Mouse (Mus musculus): Measurements from ENCODE around the gene Adcy2.

Gene Adcy2

GRCm38 (mm10) chr13:68998918-68999801, at the start of gene Adcy2:
TSS of gene Adcy2 (minus strand) at chr13:68999541.
- in situ Hi-C loops (cut with MboI, MseI), result no loop called here

DNA sequence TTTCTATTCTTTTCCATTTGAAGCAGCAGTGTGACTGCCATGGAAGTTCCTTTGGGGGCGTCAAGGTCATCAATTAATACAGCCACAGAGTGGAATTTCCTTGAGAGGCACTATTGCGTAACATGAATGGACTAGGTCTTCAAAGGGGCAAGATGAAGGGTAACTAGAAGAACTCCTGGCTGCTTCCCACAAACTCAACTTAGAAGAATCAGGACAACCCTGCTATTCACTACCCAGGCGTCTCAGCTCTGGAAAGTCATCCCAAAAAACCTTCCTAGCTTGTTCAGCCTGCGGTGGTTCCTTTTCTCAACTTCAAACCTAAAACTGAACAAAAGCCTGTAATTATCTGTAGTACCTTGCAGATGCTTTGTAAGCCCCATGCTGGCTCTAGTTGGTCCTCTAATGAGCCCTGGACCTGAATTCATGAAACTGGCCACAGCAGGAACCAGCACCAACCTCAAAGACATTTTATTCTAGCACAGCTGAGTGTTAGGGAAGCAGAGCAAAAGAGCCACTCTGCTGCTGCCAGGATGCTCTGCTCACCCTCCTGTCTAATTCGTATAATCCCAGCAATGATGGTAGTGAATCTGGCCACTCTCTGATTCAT, 37.8 kb upstream of the Adcy2 start:
- in situ Hi-C loops (cut with MboI, MseI), result no loop called here

- in situ Hi-C loops (cut with MboI, MseI), result no loop called here
Observed at GRCm38 (mm10) chr13:69034621-69035020, 35.3 kb upstream of the Adcy2 start.

GRCm38 (mm10) chr13:69033532-69033931, 34.2 kb upstream of the Adcy2 start:
- in situ Hi-C loops (cut with MboI, MseI), result no loop called here

GRCm38 (mm10) chr13:69029078-69029757, 29.9 kb upstream of the Adcy2 start:
- in situ Hi-C loops (cut with MboI, MseI), result no loop called here

DNA sequence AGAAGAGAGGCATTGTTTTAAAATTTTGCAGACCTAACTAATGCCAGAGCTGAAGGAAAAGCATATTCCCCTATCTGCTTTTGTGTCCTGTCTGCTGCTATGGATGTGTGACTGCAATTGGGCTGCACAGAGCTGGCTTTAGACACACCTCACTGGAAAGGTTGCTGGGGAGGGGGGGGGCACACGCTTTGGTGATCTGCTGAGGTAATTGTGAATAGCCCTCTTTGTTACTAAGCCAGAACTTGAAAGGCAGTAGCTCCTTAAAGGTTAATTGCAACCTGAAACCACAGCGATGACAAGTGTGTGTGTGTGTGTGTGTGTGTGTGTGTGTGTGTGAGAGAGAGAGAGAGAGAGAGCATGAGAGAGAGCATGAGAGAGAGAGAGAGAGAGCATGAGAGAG, 25.6 kb upstream of the Adcy2 start:
- in situ Hi-C loops (cut with MboI, MseI), result no loop called here

DNA sequence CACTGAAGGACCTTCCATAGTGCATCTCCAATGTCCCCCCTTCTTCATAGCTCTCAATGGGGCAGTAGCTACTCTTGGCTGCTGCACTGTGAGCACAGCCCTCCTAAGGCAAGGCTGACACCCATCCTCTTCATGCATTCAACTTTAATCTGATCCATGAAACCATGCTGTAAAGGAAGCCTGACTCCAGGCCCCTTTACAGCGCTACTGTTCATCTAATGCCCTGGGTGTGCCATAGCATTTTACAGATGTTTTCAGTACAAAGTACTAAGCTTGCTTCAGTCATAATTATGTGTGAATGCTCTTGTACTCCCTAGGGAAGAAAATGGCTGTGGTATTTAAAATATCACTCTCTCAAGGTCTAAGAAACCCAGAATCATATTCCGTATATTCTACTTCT, 23.9 kb upstream of the Adcy2 start:
- in situ Hi-C loops (cut with MboI, MseI), result no loop called here

GRCm38 (mm10) chr13:69020574-69020973, 21.2 kb upstream of the Adcy2 start:
- in situ Hi-C loops (cut with MboI, MseI), result no loop called here

GRCm38 (mm10) chr13:69006915-69007314, 7.6 kb upstream of the Adcy2 start:
- in situ Hi-C loops (cut with MboI, MseI), result no loop called here

- in situ Hi-C loops (cut with MboI, MseI), result no loop called here
Observed at GRCm38 (mm10) chr13:69006091-69006490, 6.8 kb upstream of the Adcy2 start.

GRCm38 (mm10) chr13:69004406-69004805, 5.1 kb upstream of the Adcy2 start:
- in situ Hi-C loops (cut with MboI, MseI), result no loop called here

DNA sequence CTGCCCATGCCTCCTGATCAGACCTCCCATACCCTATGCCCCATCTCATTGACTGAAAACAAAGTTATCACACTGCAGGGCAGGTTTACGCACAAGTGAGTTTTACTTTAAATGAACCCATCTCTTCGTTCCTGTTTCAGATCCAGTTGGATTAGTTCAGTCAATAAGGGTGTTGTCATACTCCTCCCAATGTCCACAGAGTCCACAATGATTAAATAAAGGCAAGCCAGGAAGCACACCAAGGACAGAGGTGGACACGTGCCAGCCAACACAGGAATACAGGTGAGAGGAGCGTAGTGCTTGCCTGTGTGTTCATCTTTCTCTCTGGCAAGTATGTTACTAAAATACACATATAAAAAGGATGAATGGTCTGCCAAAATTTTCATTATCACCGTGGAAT, 3.3 kb upstream of the Adcy2 start:
- in situ Hi-C loops (cut with MboI, MseI), result no loop called here

GRCm38 (mm10) chr13:69002173-69002572, 2.8 kb upstream of the Adcy2 start:
- in situ Hi-C loops (cut with MboI, MseI), result no loop called here

GRCm38 (mm10) chr13:68999826-69000225, 485 bp upstream of the Adcy2 start:
- in situ Hi-C loops (cut with MboI, MseI), result no loop called here

DNA sequence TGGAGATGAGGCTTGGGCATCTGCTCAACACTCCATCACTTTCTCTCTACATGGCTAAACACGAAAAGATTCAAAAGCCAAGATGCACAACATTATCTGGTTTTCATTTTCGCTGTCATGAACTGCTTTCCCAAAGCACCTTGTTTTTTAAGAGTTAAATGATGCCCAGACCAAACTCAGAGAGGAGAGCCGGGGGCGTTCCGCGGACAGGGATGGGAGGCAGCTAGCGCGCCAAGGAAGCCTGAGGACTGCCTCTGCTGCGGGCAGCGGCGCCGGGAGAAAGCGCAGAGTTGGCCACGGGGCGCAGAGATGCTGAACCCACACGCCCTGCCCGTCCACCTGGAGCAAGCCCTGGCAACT, 803 bp downstream of the Adcy2 start:
- in situ Hi-C loops (cut with MboI, MseI), result no loop called here

DNA sequence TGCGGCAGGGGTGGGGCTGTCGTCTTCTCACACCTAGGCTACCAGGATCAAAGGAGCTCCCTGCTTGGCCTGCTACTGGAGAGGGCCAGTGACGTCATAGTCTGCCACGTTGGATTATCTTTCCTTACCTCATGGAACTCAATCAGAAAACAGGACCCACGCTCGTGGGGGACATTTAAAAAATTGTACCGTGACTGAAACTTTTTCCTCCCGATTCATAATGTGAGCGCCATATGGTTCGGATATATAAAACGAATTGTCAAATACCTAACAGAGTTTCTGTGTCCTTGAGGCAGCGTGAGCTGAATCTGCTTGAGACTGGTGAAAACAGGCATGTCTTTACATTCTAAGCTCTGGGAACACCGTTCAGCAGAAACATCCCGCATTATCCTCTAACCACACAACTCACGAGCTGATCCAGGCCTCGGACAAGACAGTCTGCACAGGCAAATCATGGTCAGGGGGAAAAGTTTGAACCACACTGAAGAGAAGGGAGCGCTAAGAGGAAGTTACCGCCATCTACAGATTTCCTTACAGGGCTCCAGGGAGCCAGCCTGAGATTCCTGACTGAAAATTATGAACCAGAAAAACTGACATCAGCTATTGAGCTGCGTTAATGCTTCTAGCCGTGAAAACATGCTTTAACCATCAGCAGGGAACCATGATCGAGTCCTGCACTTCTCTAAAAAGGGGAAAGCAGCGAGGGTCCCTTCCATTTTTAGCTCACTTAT, 1.4 kb downstream of the Adcy2 start:
- in situ Hi-C loops (cut with MboI, MseI), result no loop called here

DNA sequence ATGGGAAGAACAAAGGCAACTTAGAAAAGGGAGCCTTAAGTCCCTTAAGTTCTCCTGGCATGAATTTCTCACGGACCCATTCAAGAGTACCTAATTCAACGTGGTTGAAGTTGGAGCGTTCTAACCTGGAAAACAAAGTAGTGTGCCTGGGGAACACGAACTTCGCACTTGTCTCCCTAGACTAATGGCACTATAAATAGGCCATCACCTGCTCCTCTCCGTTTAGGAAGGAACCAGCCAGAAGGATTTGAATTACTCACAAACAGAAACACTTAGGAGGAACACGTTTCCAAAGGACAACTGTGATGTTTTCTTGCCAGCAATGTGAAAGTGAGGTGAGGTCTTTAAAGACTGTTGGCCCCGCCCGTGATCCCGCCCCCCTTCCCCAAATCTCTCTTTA, 2.0 kb downstream of the Adcy2 start:
- in situ Hi-C loops (cut with MboI, MseI), result no loop called here

GRCm38 (mm10) chr13:68996661-68997060, 2.7 kb downstream of the Adcy2 start:
- in situ Hi-C loops (cut with MboI, MseI), result no loop called here

- in situ Hi-C loops (cut with MboI, MseI), result no loop called here
Observed at GRCm38 (mm10) chr13:68985789-68986188, 13.6 kb downstream of the Adcy2 start.

- in situ Hi-C loops (cut with MboI, MseI), result no loop called here
Observed at GRCm38 (mm10) chr13:68984000-68984399, 15.3 kb downstream of the Adcy2 start.

DNA sequence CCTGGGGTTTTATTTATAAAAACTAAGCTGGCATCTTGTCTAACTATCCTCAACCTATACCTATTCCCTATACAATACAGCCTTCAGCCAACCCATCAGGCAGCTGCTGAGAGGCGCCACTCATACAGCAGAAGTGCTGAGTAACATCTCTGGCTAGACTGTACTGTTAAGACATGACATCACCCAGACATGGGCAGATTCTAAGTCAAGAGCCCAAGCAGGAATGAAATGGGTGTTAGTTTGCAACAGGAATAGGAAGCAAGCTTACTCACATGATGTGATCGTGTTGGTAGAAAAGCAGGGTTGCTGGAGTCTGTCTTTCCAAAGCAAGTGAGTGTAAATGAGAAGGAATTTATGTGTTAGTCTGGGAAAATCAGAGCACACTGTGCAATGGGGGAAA, 18.3 kb downstream of the Adcy2 start:
- in situ Hi-C loops (cut with MboI, MseI), result no loop called here

DNA sequence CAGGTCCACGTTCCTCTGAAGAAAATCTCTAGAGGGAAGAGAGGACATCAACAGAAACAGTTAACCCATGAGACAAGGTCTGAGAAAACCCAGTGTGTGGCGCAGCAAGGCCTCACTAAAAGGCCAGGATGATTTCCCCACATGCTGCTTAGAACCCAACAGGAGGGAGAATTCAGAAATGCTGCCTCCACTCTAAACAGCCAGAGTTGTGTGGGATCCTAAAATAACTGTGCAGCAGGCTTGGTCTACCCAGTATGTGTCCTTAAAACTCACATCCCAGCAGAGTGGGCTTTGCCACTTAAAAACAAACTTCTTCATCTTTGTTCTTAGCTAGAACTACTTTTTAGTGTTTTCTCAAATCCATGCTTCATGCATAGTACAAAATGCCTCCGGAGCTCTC, 26.2 kb downstream of the Adcy2 start:
- in situ Hi-C loops (cut with MboI, MseI), result no loop called here

All from T-helper 2 cell (primary cell).